Mouse (Mus musculus): ENCODE measurements at regions not wholly inside any gene's neighbourhood (a gene's known extent, or its start where the extent isn't known, plus 50 kb on each side); places are given as distances from the start of the nearest gene placed in this dataset.

DNA sequence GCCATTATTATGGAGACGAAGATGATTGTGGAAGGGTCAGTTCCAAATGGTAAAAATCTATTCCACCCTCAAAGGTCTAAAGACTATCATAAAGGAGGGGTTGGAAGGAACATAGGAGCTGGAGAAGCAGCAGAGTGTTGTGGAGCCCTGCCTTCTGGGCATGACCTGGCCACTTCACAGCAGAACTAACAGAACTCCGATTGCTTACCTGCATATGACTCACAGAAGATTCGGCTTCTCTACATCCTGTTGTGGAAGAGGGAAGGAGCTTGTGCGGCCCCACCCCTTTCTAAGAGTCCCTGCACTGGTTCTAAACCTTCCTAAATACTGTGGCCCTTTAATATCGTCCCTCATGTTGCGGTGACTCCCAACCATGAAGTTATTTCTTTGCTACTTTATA is 362.7 kb downstream of the Samd5 start:
- Histone ChIP-seq H3K36me3 (replicated peaks in 1 of 2; ENCODE audit: control insufficient read depth in 1 of 2, insufficient read depth in 1 of 2, low read length in 1 of 2) (no peaks in the 10 kb centered on the region), H3K4me3 (replicated peaks in 1 of 3; ENCODE audit: low read depth in 2 of 3, low read length in 2 of 3, poor library complexity in 1 of 3) (no peak overlapping the region), H3K27me3 (replicated peaks) (no peaks in the 10 kb centered on the region), H3K27ac (ENCODE audit: insufficient read depth, low read depth) (no peak overlapping the region), H3K9me3 (replicated peaks; ENCODE audit: low read length) (no peaks in the 10 kb centered on the region), H3K4me2 (ENCODE audit: insufficient read depth, low read depth, poor library complexity, severe bottlenecking) (no peak overlapping the region), H3K4me1 (ENCODE audit: control insufficient read depth in 1 of 2, insufficient read depth in 2 of 2) (peaks cover 0 to 7% of the 10 kb centered on the region in 2 experiments; a peak in 1 of 4 replicates), H3K79me2 (replicated peaks; ENCODE audit: control insufficient read depth, extremely low read depth, insufficient read depth, poor library complexity, severe bottlenecking) (no peaks in the 10 kb centered on the region), H3K9ac (ENCODE audit: insufficient read depth, low read depth) (no peak overlapping the region)
- dilution Hi-C loops (cut with MboI; ENCODE audit: extremely low pct_ligation_motif_present, extremely low pct_unique_long_range_greater_than_20kb, low sequenced_read_pairs), result no loop called here
- in situ Hi-C loops (cut with MboI; ENCODE audit: low pct_ligation_motif_present, low pct_unique_long_range_greater_than_20kb, low sequenced_read_pairs), result no loop called here
- no peak for TF ChIP-seq JUND (conservative IDR thresholded peaks at IDR 0.05; ENCODE audit: low read depth, low read length)
- TF ChIP-seq TCF12 (IDR thresholded peaks at IDR 0.05; ENCODE audit: low read depth, low read length), result no peak
- no peak for TF ChIP-seq CHD1 (IDR thresholded peaks at IDR 0.05; ENCODE audit: low read depth, low read length)
- no peak for TF ChIP-seq ELF1 (IDR thresholded peaks at IDR 0.05; ENCODE audit: low read depth, low read length)
- no peak for TF ChIP-seq BHLHE40 (IDR thresholded peaks at IDR 0.05; ENCODE audit: low read depth, low read length)
- no peak for TF ChIP-seq IRF4 (IDR thresholded peaks at IDR 0.05; ENCODE audit: low read depth, low read length)
- TF ChIP-seq ZNF384 (IDR thresholded peaks at IDR 0.05; ENCODE audit: low read depth, low read length), result no peak
- TF ChIP-seq NRF1 (IDR thresholded peaks at IDR 0.05; ENCODE audit: low read depth, low read length), result no peak
- TF ChIP-seq ZMIZ1 (IDR thresholded peaks at IDR 0.05; ENCODE audit: low read depth, low read length), result no peak
- no peak for TF ChIP-seq RAD21 (IDR thresholded peaks at IDR 0.05; ENCODE audit: low read depth, low read length)
- TF ChIP-seq ZKSCAN1 (IDR thresholded peaks at IDR 0.05; ENCODE audit: borderline replicate concordance, low read depth, low read length), result no peak
- no peak for TF ChIP-seq POLR2A (IDR thresholded peaks at IDR 0.05; ENCODE audit: low read depth, low read length)
- no peak for TF ChIP-seq E2F4 (IDR thresholded peaks at IDR 0.05; ENCODE audit: insufficient replicate concordance, low read depth, low read length)
- no peak for TF ChIP-seq SMC3 (IDR thresholded peaks at IDR 0.05; ENCODE audit: low read depth, low read length)
- TF ChIP-seq TBP (conservative IDR thresholded peaks at IDR 0.05; ENCODE audit: low read depth, low read length), result no peak
- TF ChIP-seq PAX5 (IDR thresholded peaks at IDR 0.05; ENCODE audit: low read length), result no peak
- no peak for TF ChIP-seq MXI1 (IDR thresholded peaks at IDR 0.05; ENCODE audit: low read depth, low read length)
- TF ChIP-seq MAZ (IDR thresholded peaks at IDR 0.05; ENCODE audit: low read depth, low read length), result no peak
- no peak for TF ChIP-seq ETS1 (conservative IDR thresholded peaks at IDR 0.05; ENCODE audit: low read depth, low read length)
- TF ChIP-seq GABPA (IDR thresholded peaks at IDR 0.05; ENCODE audit: insufficient replicate concordance, low read depth, low read length), result no peak
- DNase-seq (ENCODE audit: extremely low read depth), result no peak

DNA sequence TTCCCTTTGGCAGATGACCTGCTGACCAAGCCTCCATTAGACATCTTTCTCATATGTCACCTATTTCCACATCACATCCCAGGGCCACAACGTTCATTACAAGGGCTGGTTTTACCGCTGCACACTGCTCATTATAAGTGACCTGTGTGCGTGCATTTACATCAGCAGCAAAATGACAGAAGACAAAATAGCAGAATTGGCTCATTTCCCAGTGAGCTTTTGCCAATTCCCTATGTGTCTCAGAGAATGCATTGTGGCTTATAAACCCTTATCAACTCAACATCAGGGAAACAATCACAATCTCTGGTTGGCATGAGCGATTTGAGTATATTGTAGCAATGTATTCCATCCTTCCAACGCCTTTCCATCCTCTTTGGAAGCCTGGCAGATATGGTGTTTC is 364.7 kb downstream of the Samd5 start:
- Histone ChIP-seq H3K79me2 (replicated peaks; ENCODE audit: control insufficient read depth, extremely low read depth, insufficient read depth, poor library complexity, severe bottlenecking) (no peaks in the 10 kb centered on the region), H3K27me3 (replicated peaks) (no peaks in the 10 kb centered on the region), H3K9me3 (replicated peaks; ENCODE audit: low read length) (no peaks in the 10 kb centered on the region), H3K36me3 (replicated peaks in 1 of 2; ENCODE audit: control insufficient read depth in 1 of 2, insufficient read depth in 1 of 2, low read length in 1 of 2) (no peaks in the 10 kb centered on the region), H3K9ac (ENCODE audit: insufficient read depth, low read depth) (no peak overlapping the region), H3K4me3 (replicated peaks in 1 of 3; ENCODE audit: low read depth in 2 of 3, low read length in 2 of 3, poor library complexity in 1 of 3) (no peak overlapping the region), H3K4me2 (ENCODE audit: insufficient read depth, low read depth, poor library complexity, severe bottlenecking) (no peak overlapping the region), H3K27ac (ENCODE audit: insufficient read depth, low read depth) (no peak overlapping the region), H3K4me1 (ENCODE audit: control insufficient read depth in 1 of 2, insufficient read depth in 2 of 2) (no peaks in the 10 kb centered on the region)
- dilution Hi-C loops (cut with MboI; ENCODE audit: extremely low pct_ligation_motif_present, extremely low pct_unique_long_range_greater_than_20kb, low sequenced_read_pairs), result no loop called here
- no peak for DNase-seq (ENCODE audit: extremely low read depth)
- in situ Hi-C loops (cut with MboI; ENCODE audit: low pct_ligation_motif_present, low pct_unique_long_range_greater_than_20kb, low sequenced_read_pairs), result no loop called here
- no peak for TF ChIP-seq CHD1 (IDR thresholded peaks at IDR 0.05; ENCODE audit: low read depth, low read length)
- TF ChIP-seq BHLHE40 (IDR thresholded peaks at IDR 0.05; ENCODE audit: low read depth, low read length), result no peak
- TF ChIP-seq MAFK (IDR thresholded peaks at IDR 0.05; ENCODE audit: insufficient replicate concordance, low read length), result no peak
- TF ChIP-seq JUND (conservative IDR thresholded peaks at IDR 0.05; ENCODE audit: low read depth, low read length), result no peak
- no peak for TF ChIP-seq E2F4 (IDR thresholded peaks at IDR 0.05; ENCODE audit: insufficient replicate concordance, low read depth, low read length)
- no peak for TF ChIP-seq TBP (conservative IDR thresholded peaks at IDR 0.05; ENCODE audit: low read depth, low read length)

Measured in CH12.LX (cell line).